Comparison of ENCODE assay signal across 17 mouse cellular contexts in the genomic region with DNA sequence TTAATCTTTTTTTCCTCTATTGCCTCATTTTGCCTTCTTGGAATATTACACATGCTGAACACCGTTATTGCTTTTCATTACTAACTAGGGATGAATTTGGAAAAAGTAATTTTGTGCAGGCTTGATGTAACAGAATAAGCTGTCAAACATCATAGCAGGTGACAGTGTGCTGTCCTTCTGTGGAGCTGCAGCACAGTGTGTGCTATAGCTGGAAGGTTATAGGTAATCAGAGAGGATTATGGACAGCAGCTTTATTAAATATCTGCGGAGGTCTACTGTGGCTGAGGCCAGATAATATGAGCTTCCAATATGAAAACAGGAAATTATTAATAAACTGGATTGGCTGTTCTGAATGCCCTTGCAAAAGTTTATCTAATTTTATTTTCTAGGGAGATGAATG.
"Had no signal": no experiment of that assay in that cellular context is flagged by ENCODE, and none has a peak within 500 bp of the region (broad histone marks: within the 10 kb centered on the region; RNA-seq: fewer than 3 reads in every experiment).

No protein-coding gene starts in this region.

- DNase-seq: lung, adult 18-20 months; lung, embryonic 14.5 days; lung, postnatal 10 days; lung, postnatal 4 days; retina, postnatal 1 day; right cerebral cortex, adult 18-20 months; right cerebral cortex, postnatal 25 days; right cerebral cortex, postnatal 4 days; spleen, adult 18-20 months; thymus, adult 18-20 months; thymus, postnatal 14 days; thymus, postnatal 36 days had no signal

- H3K9me3 ChIP-seq: liver, embryonic 12.5 days; midbrain, embryonic 12.5 days; neural tube, embryonic 12.5 days had no signal

- H3K4me3 ChIP-seq: liver, embryonic 12.5 days; midbrain, embryonic 12.5 days; myocyte; neural tube, embryonic 12.5 days had no signal

- H3K9ac ChIP-seq: liver, embryonic 12.5 days; liver, embryonic 14.5 days; lung, embryonic 14.5 days; midbrain, embryonic 12.5 days; neural tube, embryonic 12.5 days had no signal

- H3K4me1 ChIP-seq: liver, embryonic 12.5 days; midbrain, embryonic 12.5 days; neural tube, embryonic 12.5 days had no signal

- ATAC-seq: liver, embryonic 12.5 days had no signal

- H3K27me3 ChIP-seq: liver, embryonic 12.5 days; midbrain, embryonic 12.5 days; neural tube, embryonic 12.5 days had no signal

- H3K36me3 ChIP-seq: liver, embryonic 12.5 days; midbrain, embryonic 12.5 days; neural tube, embryonic 12.5 days had no signal

- H3K27ac ChIP-seq: liver, embryonic 12.5 days; liver, embryonic 14.5 days; midbrain, embryonic 12.5 days; neural tube, embryonic 12.5 days had no signal

- H3K4me2 ChIP-seq: liver, embryonic 12.5 days; lung, embryonic 14.5 days; midbrain, embryonic 12.5 days; neural tube, embryonic 12.5 days had no signal
